In the genomic region with DNA sequence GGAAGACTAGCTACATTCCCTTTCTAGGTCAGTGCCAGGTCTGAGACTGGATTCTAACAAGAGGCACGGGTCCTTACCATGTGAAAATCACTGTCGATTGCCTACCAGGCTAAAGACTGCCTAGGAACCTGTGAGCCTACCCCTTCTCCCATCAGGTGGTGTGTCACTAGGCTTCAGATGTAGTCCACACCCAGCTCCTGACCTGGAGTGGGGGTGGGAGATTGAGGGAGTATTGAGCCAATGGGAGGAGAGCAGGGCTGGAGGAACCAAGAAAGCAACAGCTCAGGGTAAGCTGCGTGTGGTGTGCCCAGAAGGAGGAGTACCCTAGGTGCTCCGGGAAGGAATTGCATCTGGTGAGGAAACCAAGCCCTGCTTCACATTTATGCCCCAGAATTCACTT, we compare ENCODE assay signal across 12 mouse cellular contexts. TPM values are rescaled to one million over a fixed set of nuclear protein-coding genes. Genes with fewer than 3 reads are reported as not detected.
DNase-seq lines count a peak whose midpoint lies in the region; ATAC-seq and TF ChIP-seq lines count a peak whose summit lies in the region.
"Had no signal": no experiment of that assay in that cellular context is flagged by ENCODE, and none has a peak within 500 bp of the region (broad histone marks: within the 10 kb centered on the region; RNA-seq: fewer than 3 reads in every experiment).

No protein-coding gene starts in this region.

- no peaks in the 10 kb centered on the region for H3K9me3 ChIP-seq in forebrain, embryonic 13.5 days (replicated peaks)
- no peaks in the 10 kb centered on the region for H3K9me3 ChIP-seq in hindbrain, embryonic 15.5 days
- H3K9me3 ChIP-seq in neural tube, embryonic 13.5 days, result no peaks in the 10 kb centered on the region
- no peaks in the 10 kb centered on the region for H3K9me3 ChIP-seq in heart, embryonic 10.5 days

- ATAC-seq in forebrain, embryonic 13.5 days, result peak; percentile 26
- peak; percentile 5; the same call in 1 of the 2 replicates for ATAC-seq in hindbrain, embryonic 15.5 days (ENCODE audit: low FRiP score, low read depth)
- ATAC-seq in neural tube, embryonic 13.5 days (ENCODE audit: low read depth), result no peak

- no peak for TF ChIP-seq CTCF in layer of hippocampus, adult 2 months (conservative IDR thresholded peaks at IDR 0.05)

- H3K27ac ChIP-seq in layer of hippocampus, adult 2 months, result peak overlapping the region; percentile 39; the same call in 1 of the 2 replicates
- H3K27ac ChIP-seq in forebrain, embryonic 13.5 days, result peak overlapping the region; percentile 88
- H3K27ac ChIP-seq in hindbrain, embryonic 15.5 days (replicated peaks), result peak overlapping the region; percentile 68
- peak overlapping the region; percentile 71 for H3K27ac ChIP-seq in neural tube, embryonic 13.5 days (replicated peaks)
- H3K27ac ChIP-seq in heart, embryonic 10.5 days, result no peak overlapping the region
- H3K27ac ChIP-seq: heart, adult 2 months; liver, embryonic 14.5 days had no signal

- no peak for DNase-seq in layer of hippocampus, adult 2 months (ENCODE audit: low spot score in 2 of 2)
- DNase-seq in layer of hippocampus, adult 18-20 months (ENCODE audit: low spot score in 2 of 2), result no peak
- no peak for DNase-seq in frontal cortex, postnatal 10 days (ENCODE audit: low spot score in 2 of 2)
- no peak for DNase-seq in heart, embryonic 10.5 days (ENCODE audit: low spot score)
- no peak for DNase-seq in liver
- DNase-seq: adrenal gland, adult 8-10 months; heart, adult 2 months had no signal

- WGBS in forebrain, embryonic 13.5 days, result 63% methylated on average over 4 of the region's 4 CpGs
- WGBS in hindbrain, embryonic 15.5 days, result 52% methylated on average over 4 of the region's 4 CpGs
- WGBS in neural tube, embryonic 13.5 days, result 60% methylated on average over 4 of the region's 4 CpGs
- WGBS in heart, embryonic 10.5 days, result 38% methylated on average over 4 of the region's 4 CpGs

- H3K36me3 ChIP-seq in forebrain, embryonic 13.5 days (ENCODE audit: poor library complexity, severe bottlenecking), result peaks cover 32% of the 10 kb centered on the region
- H3K36me3 ChIP-seq in hindbrain, embryonic 15.5 days, result peaks cover 15% of the 10 kb centered on the region
- peaks cover 56% of the 10 kb centered on the region for H3K36me3 ChIP-seq in neural tube, embryonic 13.5 days
- H3K36me3 ChIP-seq in heart, embryonic 10.5 days, result 0 out of 2 replicates have a peak, but pooled peaks cover 4% of the 10 kb centered on the region

- H3K4me1 ChIP-seq in forebrain, embryonic 13.5 days, result peaks cover 52% of the 10 kb centered on the region
- H3K4me1 ChIP-seq in hindbrain, embryonic 15.5 days (replicated peaks), result peaks cover 33% of the 10 kb centered on the region
- H3K4me1 ChIP-seq in neural tube, embryonic 13.5 days (replicated peaks), result peaks cover 51% of the 10 kb centered on the region
- peaks cover 59% of the 10 kb centered on the region for H3K4me1 ChIP-seq in heart, embryonic 10.5 days

- H3K4me2 ChIP-seq in forebrain, embryonic 13.5 days, result peak overlapping the region; percentile 46
- 0 out of 2 replicates have a peak overlapping the region, but pooled peaks have one; percentile 22 for H3K4me2 ChIP-seq in hindbrain, embryonic 15.5 days
- no peak overlapping the region for H3K4me2 ChIP-seq in neural tube, embryonic 13.5 days

- peak overlapping the region; percentile 43 for H3K9ac ChIP-seq in forebrain, embryonic 13.5 days
- no peak overlapping the region for H3K9ac ChIP-seq in hindbrain, embryonic 15.5 days
- peak overlapping the region; percentile 45; the same call in 1 of the 2 replicates for H3K9ac ChIP-seq in neural tube, embryonic 13.5 days
- H3K9ac ChIP-seq: liver, embryonic 14.5 days had no signal

- no peaks in the 10 kb centered on the region; the same call in 1 of the 2 replicates for H3K27me3 ChIP-seq in forebrain, embryonic 13.5 days
- no peaks in the 10 kb centered on the region for H3K27me3 ChIP-seq in hindbrain, embryonic 15.5 days
- peaks cover 13% of the 10 kb centered on the region for H3K27me3 ChIP-seq in neural tube, embryonic 13.5 days
- H3K27me3 ChIP-seq in heart, embryonic 10.5 days (ENCODE audit: insufficient read depth, poor library complexity, severe bottlenecking), result peaks cover 90% of the 10 kb centered on the region

- H3K4me3 ChIP-seq in layer of hippocampus, adult 2 months, result no peak overlapping the region
- H3K4me3 ChIP-seq in forebrain, embryonic 13.5 days, result no peak overlapping the region
- no peak overlapping the region for H3K4me3 ChIP-seq in hindbrain, embryonic 15.5 days
- H3K4me3 ChIP-seq in neural tube, embryonic 13.5 days, result no peak overlapping the region
- no peak overlapping the region for H3K4me3 ChIP-seq in heart, embryonic 10.5 days
- H3K4me3 ChIP-seq: heart, adult 2 months had no signal

RNA-seq across cellular contexts. Expression of gene Abcc3, which starts 21.2 kb away (rescaled TPM):
- total RNA-seq in layer of hippocampus, adult 2 months (2021), result 1 to 10 TPM; 1.2 to 2.2 TPM
- 1 to 10 TPM; 1.4 to 2.4 TPM for total RNA-seq in layer of hippocampus, adult 18-20 months (2021)
- polyA plus RNA-seq in forebrain, embryonic 13.5 days (2015; fragmentation: Nextera tagmentation; extraction: Ambion mirVana), result 0.31 and 0.54 TPM in 2 replicates
- polyA plus RNA-seq in hindbrain, embryonic 15.5 days (2015; fragmentation: Nextera tagmentation; extraction: Ambion mirVana), result 0.53 and 1.2 TPM in 2 replicates
- 0.68 and 1.0 TPM in 2 replicates for polyA plus RNA-seq in neural tube, embryonic 13.5 days (2015; fragmentation: Nextera tagmentation; extraction: Ambion mirVana)
- polyA plus RNA-seq in heart, embryonic 10.5 days (2016; fragmentation: Nextera tagmentation; extraction: Ambion mirVana), result 0.48 and 0.88 TPM in 2 replicates
- total RNA-seq: megakaryocyte-erythroid progenitor cell, adult 5-6 weeks had no signal

RNA-seq across cellular contexts. Expression of gene Cacna1g, which starts 60.0 kb away (rescaled TPM):
- total RNA-seq in layer of hippocampus, adult 2 months (2021), result 10 to 100 TPM; 61.0 to 74.0 TPM
- total RNA-seq in layer of hippocampus, adult 18-20 months (2021), result 10 to 100 TPM; 53.2 to 59.2 TPM
- 5.4 and 8.4 TPM in 2 replicates for polyA plus RNA-seq in forebrain, embryonic 13.5 days (2015; fragmentation: Nextera tagmentation; extraction: Ambion mirVana)
- polyA plus RNA-seq in hindbrain, embryonic 15.5 days (2015; fragmentation: Nextera tagmentation; extraction: Ambion mirVana), result 15.0 and 18.8 TPM in 2 replicates
- polyA plus RNA-seq in neural tube, embryonic 13.5 days (2015; fragmentation: Nextera tagmentation; extraction: Ambion mirVana), result 8.9 and 9.3 TPM in 2 replicates
- 1.5 and 2.4 TPM in 2 replicates for polyA plus RNA-seq in heart, embryonic 10.5 days (2016; fragmentation: Nextera tagmentation; extraction: Ambion mirVana)
